ENCODE assay signal across 7 mouse cellular contexts in genomic region chr16:34125595-34125994, GRCm38 (mm10).
DNase-seq lines count a peak whose midpoint lies in the region.

No protein-coding gene starts in this region.

- H3K4me3 ChIP-seq in midbrain, embryonic 10.5 days: no peak overlapping the region

- DNase-seq in adrenal gland, adult (ENCODE audit: inconsistent age in 2 of 2, low spot score in 1 of 2): peak; percentile 69 to 92
- DNase-seq in cerebellum, postnatal 25 days: peak; percentile 65 to 78
- peak; percentile 82 for DNase-seq in gastrocnemius, adult 18-20 months (ENCODE audit: low spot score)
- DNase-seq in hindlimb bud, embryonic 11.5 days (ENCODE audit: extremely low spot score, low read depth, low spot score): peak; percentile 53
- DNase-seq in left cerebral cortex, adult 8-10 months (ENCODE audit: low spot score in 2 of 2): peak; percentile 39 to 76
- peak; percentile 51 for DNase-seq in midbrain, embryonic 10.5 days (ENCODE audit: low spot score)
- DNase-seq in right cerebral cortex, postnatal 4 days: peak; percentile 70

- whole genome bisulfite sequencing in midbrain, embryonic 10.5 days: 5% methylated on average over 2 of the region's 2 CpGs

- H3K27ac ChIP-seq in midbrain, embryonic 10.5 days (replicated peaks): 0 out of 2 replicates have a peak overlapping the region, but pooled peaks have one; percentile 1

- no peaks in the 10 kb centered on the region for H3K27me3 ChIP-seq in midbrain, embryonic 10.5 days (ENCODE audit: low read depth, poor library complexity, severe bottlenecking)

- no peaks in the 10 kb centered on the region for H3K9me3 ChIP-seq in midbrain, embryonic 10.5 days (replicated peaks)

- no peaks in the 10 kb centered on the region for H3K36me3 ChIP-seq in midbrain, embryonic 10.5 days

- peaks cover 9% of the 10 kb centered on the region for H3K4me1 ChIP-seq in midbrain, embryonic 10.5 days
